Mouse (Mus musculus): ENCODE measurements around the gene Fyn. TPM values are rescaled to one million over a fixed set of nuclear protein-coding genes. Genes with fewer than 3 reads are reported as not detected.

Fyn gene
- polyA plus RNA-seq, 1 experiment from 2014 or later: 24.3 TPM

GRCm38 (mm10) chr10:39514916-39515315, 146.3 kb downstream of the Fyn start:
- Histone ChIP-seq H3K36me3 (peaks cover 50% of the 10 kb centered on the region), H3K4me3 (no peak overlapping the region), H3K27me3 (ENCODE audit: low read depth, poor library complexity, severe bottlenecking) (no peaks in the 10 kb centered on the region), H3K27ac (replicated peaks) (no peak overlapping the region), H3K4me1 (peaks cover 34% of the 10 kb centered on the region), H3K9me3 (replicated peaks) (no peaks in the 10 kb centered on the region)
- 91% methylated on average over 8 of the region's 8 CpGs for WGBS
- no peak for DNase-seq (ENCODE audit: low spot score)

- H3K4me3 ChIP-seq: no peak overlapping the region
- peaks cover 25% of the 10 kb centered on the region for H3K4me1 ChIP-seq
- H3K27ac ChIP-seq (replicated peaks): no peak overlapping the region
- H3K27me3 ChIP-seq (ENCODE audit: low read depth, poor library complexity, severe bottlenecking): no peaks in the 10 kb centered on the region
- H3K9me3 ChIP-seq (replicated peaks): no peaks in the 10 kb centered on the region
- peaks cover 50% of the 10 kb centered on the region for H3K36me3 ChIP-seq
- DNase-seq (ENCODE audit: low spot score): no peak
- WGBS: 91% methylated on average over 6 of the region's 6 CpGs
Observed at GRCm38 (mm10) chr10:39516541-39517133, 148.0 kb downstream of the Fyn start.

GRCm38 (mm10) chr10:39517375-39517774, 148.7 kb downstream of the Fyn start:
- Histone ChIP-seq H3K27ac (replicated peaks) (peak overlapping the region; percentile 59), H3K27me3 (ENCODE audit: low read depth, poor library complexity, severe bottlenecking) (no peaks in the 10 kb centered on the region), H3K4me1 (peaks cover 32% of the 10 kb centered on the region), H3K4me3 (no peak overlapping the region), H3K36me3 (peaks cover 43% of the 10 kb centered on the region), H3K9me3 (replicated peaks) (no peaks in the 10 kb centered on the region)
- 64% methylated on average over 9 of the region's 9 CpGs for WGBS
- DNase-seq (ENCODE audit: low spot score): no peak

- peak overlapping the region; percentile 25; the same call in 1 of the 2 replicates for H3K27ac ChIP-seq (replicated peaks)
- no peaks in the 10 kb centered on the region for H3K9me3 ChIP-seq (replicated peaks)
- WGBS: 73% methylated on average over 8 of the region's 8 CpGs
- peaks cover 36% of the 10 kb centered on the region for H3K36me3 ChIP-seq
- peaks cover 41% of the 10 kb centered on the region for H3K4me1 ChIP-seq
- no peaks in the 10 kb centered on the region for H3K27me3 ChIP-seq (ENCODE audit: low read depth, poor library complexity, severe bottlenecking)
- no peak for DNase-seq (ENCODE audit: low spot score)
- H3K4me3 ChIP-seq: no peak overlapping the region
Observed at GRCm38 (mm10) chr10:39518232-39518631, 149.6 kb downstream of the Fyn start.

GRCm38 (mm10) chr10:39518859-39519258, 150.2 kb downstream of the Fyn start:
- no peak for DNase-seq (ENCODE audit: low spot score)
- WGBS: 80% methylated on average over 3 of the region's 3 CpGs
- Histone ChIP-seq H3K4me3 (no peak overlapping the region), H3K9me3 (replicated peaks) (no peaks in the 10 kb centered on the region), H3K36me3 (peaks cover 31% of the 10 kb centered on the region), H3K27me3 (ENCODE audit: low read depth, poor library complexity, severe bottlenecking) (no peaks in the 10 kb centered on the region), H3K27ac (replicated peaks) (no peak overlapping the region), H3K4me1 (peaks cover 46% of the 10 kb centered on the region)

GRCm38 (mm10) chr10:39520123-39520989, 151.7 kb downstream of the Fyn start:
- H3K27me3 ChIP-seq (ENCODE audit: low read depth, poor library complexity, severe bottlenecking): no peaks in the 10 kb centered on the region
- peaks cover 51% of the 10 kb centered on the region for H3K4me1 ChIP-seq
- H3K9me3 ChIP-seq (replicated peaks): no peaks in the 10 kb centered on the region
- H3K27ac ChIP-seq (replicated peaks): no peak overlapping the region
- WGBS: 65% methylated on average over 9 of the region's 9 CpGs
- peaks cover 26% of the 10 kb centered on the region for H3K36me3 ChIP-seq
- no peak for DNase-seq (ENCODE audit: low spot score)
- H3K4me3 ChIP-seq: no peak overlapping the region

- Histone ChIP-seq H3K4me1 (peaks cover 55% of the 10 kb centered on the region), H3K4me3 (no peak overlapping the region), H3K27me3 (ENCODE audit: low read depth, poor library complexity, severe bottlenecking) (no peaks in the 10 kb centered on the region), H3K27ac (replicated peaks) (no peak overlapping the region), H3K36me3 (peaks cover 26% of the 10 kb centered on the region), H3K9me3 (replicated peaks) (no peaks in the 10 kb centered on the region)
- no peak for DNase-seq (ENCODE audit: low spot score)
- WGBS: 80% methylated on average over 1 of the region's 1 CpGs
Observed at GRCm38 (mm10) chr10:39521327-39521726, 152.7 kb downstream of the Fyn start.

GRCm38 (mm10) chr10:39521861-39522391, 153.3 kb downstream of the Fyn start:
- 89% methylated on average over 5 of the region's 5 CpGs for WGBS
- no peak for DNase-seq (ENCODE audit: low spot score)
- H3K4me3 ChIP-seq: no peak overlapping the region
- H3K9me3 ChIP-seq (replicated peaks): no peaks in the 10 kb centered on the region
- H3K27ac ChIP-seq (replicated peaks): no peak overlapping the region; the same call in 1 of the 2 replicates
- no peaks in the 10 kb centered on the region for H3K27me3 ChIP-seq (ENCODE audit: low read depth, poor library complexity, severe bottlenecking)
- H3K4me1 ChIP-seq: peaks cover 55% of the 10 kb centered on the region
- peaks cover 26% of the 10 kb centered on the region for H3K36me3 ChIP-seq

- Histone ChIP-seq H3K4me1 (peaks cover 54% of the 10 kb centered on the region), H3K4me3 (no peak overlapping the region), H3K27me3 (ENCODE audit: low read depth, poor library complexity, severe bottlenecking) (no peaks in the 10 kb centered on the region), H3K9me3 (replicated peaks) (no peaks in the 10 kb centered on the region), H3K27ac (replicated peaks) (peak overlapping the region; percentile 69), H3K36me3 (peaks cover 34% of the 10 kb centered on the region)
- WGBS: 65% methylated on average over 11 of the region's 11 CpGs
- no peak for DNase-seq (ENCODE audit: low spot score)
Observed at GRCm38 (mm10) chr10:39522857-39523614, 154.4 kb downstream of the Fyn start.

- no peaks in the 10 kb centered on the region for H3K9me3 ChIP-seq (replicated peaks)
- H3K4me1 ChIP-seq: peaks cover 52% of the 10 kb centered on the region
- no peak for DNase-seq (ENCODE audit: low spot score)
- no peak overlapping the region for H3K27ac ChIP-seq (replicated peaks)
- H3K4me3 ChIP-seq: no peak overlapping the region
- no peaks in the 10 kb centered on the region for H3K27me3 ChIP-seq (ENCODE audit: low read depth, poor library complexity, severe bottlenecking)
- WGBS: 81% methylated on average over 8 of the region's 8 CpGs
- H3K36me3 ChIP-seq: peaks cover 34% of the 10 kb centered on the region
Observed at GRCm38 (mm10) chr10:39524355-39524754, 155.7 kb downstream of the Fyn start.

- peaks cover 39% of the 10 kb centered on the region for H3K36me3 ChIP-seq
- H3K27me3 ChIP-seq (ENCODE audit: low read depth, poor library complexity, severe bottlenecking): no peaks in the 10 kb centered on the region
- no peaks in the 10 kb centered on the region for H3K9me3 ChIP-seq (replicated peaks)
- no peak for DNase-seq (ENCODE audit: low spot score)
- H3K4me3 ChIP-seq: no peak overlapping the region
- H3K27ac ChIP-seq (replicated peaks): no peak overlapping the region
- WGBS: 85% methylated on average over 13 of the region's 13 CpGs
- peaks cover 46% of the 10 kb centered on the region for H3K4me1 ChIP-seq
Observed at GRCm38 (mm10) chr10:39525431-39525830, 156.8 kb downstream of the Fyn start.

- H3K4me1 ChIP-seq: peaks cover 50% of the 10 kb centered on the region
- 22% methylated on average over 5 of the region's 5 CpGs for WGBS
- H3K27ac ChIP-seq (replicated peaks): no peak overlapping the region
- no peak for DNase-seq (ENCODE audit: low spot score)
- H3K9me3 ChIP-seq (replicated peaks): no peaks in the 10 kb centered on the region
- H3K27me3 ChIP-seq (ENCODE audit: low read depth, poor library complexity, severe bottlenecking): no peaks in the 10 kb centered on the region
- peaks cover 39% of the 10 kb centered on the region for H3K36me3 ChIP-seq
- H3K4me3 ChIP-seq: no peak overlapping the region
Observed at GRCm38 (mm10) chr10:39527113-39527512, 158.5 kb downstream of the Fyn start.
